Mouse (Mus musculus) A20 (cell line): ENCODE data around the gene Birc3.

Experiments used
- DNase-seq: peaks from one replicate; pipeline ENCODE4 v3.0.0-alpha.2; 2011; ENCODE audit warnings: low read depth, low spot score

Birc3 gene

DNA sequence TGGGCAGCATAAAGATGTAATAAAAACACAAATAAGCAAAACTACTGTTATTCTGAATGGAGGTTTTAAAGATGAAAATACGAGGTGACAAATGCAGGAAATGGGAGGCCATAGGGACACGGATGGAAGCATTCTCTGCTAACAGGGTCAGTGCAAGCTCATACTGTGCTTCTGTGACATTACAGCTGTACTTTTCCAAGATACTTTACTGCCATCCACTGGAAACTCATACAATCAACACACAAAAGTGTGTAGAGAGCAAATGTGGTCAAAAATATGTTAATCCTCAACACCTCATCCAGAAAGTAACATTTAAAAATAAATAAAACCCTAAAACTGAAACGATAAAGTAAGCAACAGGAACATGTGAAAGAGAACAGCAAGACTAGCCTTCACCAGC lies 50.2 kb downstream of the Birc3 start:
- DNase-seq = no peak

GRCm38 (mm10) chr9:7805101-7805506 lies 67.9 kb downstream of the Birc3 start:
- no peak for DNase-seq
